14 mouse cellular contexts compared by ENCODE assay signal in genomic region chr17:14166746-14167432, GRCm38 (mm10). TPM values are rescaled to one million over a fixed set of nuclear protein-coding genes. Genes with fewer than 3 reads are reported as not detected.
DNase-seq lines count a peak whose midpoint lies in the region; ATAC-seq lines count a peak whose summit lies in the region.
"Had no signal": no experiment of that assay in that cellular context is flagged by ENCODE, and none has a peak within 500 bp of the region (broad histone marks: within the 10 kb centered on the region; RNA-seq: fewer than 3 reads in every experiment).

No protein-coding gene starts in this region.

- H3K36me3 ChIP-seq in lung, embryonic 16.5 days (ENCODE audit: control insufficient read depth, insufficient read depth, low read length): no peaks in the 10 kb centered on the region
- H3K36me3 ChIP-seq in stomach, embryonic 15.5 days: no peaks in the 10 kb centered on the region
- no peaks in the 10 kb centered on the region for H3K36me3 ChIP-seq in forebrain, embryonic 14.5 days (ENCODE audit: control insufficient read depth, insufficient read depth, low read length)
- H3K36me3 ChIP-seq: embryonic facial prominence, embryonic 12.5 days; heart, embryonic 15.5 days; limb, embryonic 12.5 days had no signal

- DNase-seq in heart, adult 11 months: peak; percentile 85
- DNase-seq in heart, postnatal 25 days (ENCODE audit: low spot score): no peak
- no peak for DNase-seq in lung, adult 18-20 months
- DNase-seq in c-Kit-positive CD71-positive TER-119-negative erythroid progenitor cells, embryonic 14.5 days (ENCODE audit: low read depth): peak; percentile 2
- no peak for DNase-seq in forebrain, embryonic 14.5 days (ENCODE audit: low spot score)
- DNase-seq: spleen, adult 18-20 months; thymus, adult 2 months had no signal

- no peaks in the 10 kb centered on the region for H3K9me3 ChIP-seq in lung, embryonic 16.5 days (ENCODE audit: control insufficient read depth, low read length)
- H3K9me3 ChIP-seq in stomach, embryonic 15.5 days: no peaks in the 10 kb centered on the region
- no peaks in the 10 kb centered on the region for H3K9me3 ChIP-seq in forebrain, embryonic 14.5 days (replicated peaks; ENCODE audit: control insufficient read depth, low read length)
- H3K9me3 ChIP-seq: embryonic facial prominence, embryonic 12.5 days; heart, embryonic 15.5 days; limb, embryonic 12.5 days; megakaryocyte, embryonic 14.5 days had no signal

- intact Hi-C loops in heart, postnatal 25 days (cut with DNase I): no loop called here

- peak; percentile 48 for ATAC-seq in lung, embryonic 16.5 days (ENCODE audit: low read depth)
- peak; percentile 60 for ATAC-seq in stomach, embryonic 15.5 days (ENCODE audit: insufficient read depth, low FRiP score, low read depth)
- ATAC-seq in megakaryocyte, adult 5-6 weeks (ENCODE audit: poor library complexity, severe bottlenecking): no peak
- ATAC-seq in forebrain, embryonic 14.5 days: no peak

- H3K27me3 ChIP-seq in lung, embryonic 16.5 days (ENCODE audit: control insufficient read depth, insufficient read depth, low read depth, low read length): no peaks in the 10 kb centered on the region
- H3K27me3 ChIP-seq in stomach, embryonic 15.5 days (replicated peaks): no peaks in the 10 kb centered on the region
- H3K27me3 ChIP-seq in forebrain, embryonic 14.5 days (replicated peaks; ENCODE audit: control insufficient read depth, insufficient read depth, low read length): no peaks in the 10 kb centered on the region
- H3K27me3 ChIP-seq: embryonic facial prominence, embryonic 12.5 days had no signal

- H3K4me1 ChIP-seq in lung, embryonic 16.5 days (replicated peaks; ENCODE audit: control insufficient read depth, insufficient read depth, low read length): peaks cover 26% of the 10 kb centered on the region
- peaks cover 34% of the 10 kb centered on the region for H3K4me1 ChIP-seq in stomach, embryonic 15.5 days
- peaks cover 31% of the 10 kb centered on the region for H3K4me1 ChIP-seq in forebrain, embryonic 14.5 days (ENCODE audit: control insufficient read depth, insufficient read depth, low read length)

- no peak overlapping the region for H3K4me3 ChIP-seq in lung, embryonic 16.5 days (ENCODE audit: low read length)
- no peak overlapping the region for H3K4me3 ChIP-seq in stomach, embryonic 15.5 days (replicated peaks)
- no peak overlapping the region for H3K4me3 ChIP-seq in forebrain, embryonic 14.5 days (ENCODE audit: low read depth, low read length)
- H3K4me3 ChIP-seq: embryonic facial prominence, embryonic 12.5 days; heart, embryonic 15.5 days; limb, embryonic 12.5 days had no signal

- WGBS in lung, embryonic 16.5 days: 41% methylated on average over 6 of the region's 6 CpGs
- 52% methylated on average over 6 of the region's 6 CpGs for WGBS in stomach, embryonic 15.5 days
- 68% methylated on average over 6 of the region's 6 CpGs for WGBS in forebrain, embryonic 14.5 days

- no peak overlapping the region for H3K4me2 ChIP-seq in lung, embryonic 16.5 days (ENCODE audit: low read depth, low read length)
- no peak overlapping the region for H3K4me2 ChIP-seq in stomach, embryonic 15.5 days
- H3K4me2 ChIP-seq in forebrain, embryonic 14.5 days (ENCODE audit: low read length): no peak overlapping the region
- H3K4me2 ChIP-seq: embryonic facial prominence, embryonic 12.5 days; heart, embryonic 15.5 days; limb, embryonic 12.5 days had no signal

- H3K9ac ChIP-seq in lung, embryonic 16.5 days (ENCODE audit: low read length): no peak overlapping the region
- no peak overlapping the region for H3K9ac ChIP-seq in stomach, embryonic 15.5 days
- H3K9ac ChIP-seq in forebrain, embryonic 14.5 days (ENCODE audit: low read length): no peak overlapping the region
- H3K9ac ChIP-seq: embryonic facial prominence, embryonic 12.5 days; heart, embryonic 15.5 days; limb, embryonic 12.5 days had no signal

- H3K27ac ChIP-seq in lung, embryonic 16.5 days (ENCODE audit: low read length): no peak overlapping the region
- no peak overlapping the region; the same call in 1 of the 2 replicates for H3K27ac ChIP-seq in stomach, embryonic 15.5 days
- H3K27ac ChIP-seq in forebrain, embryonic 14.5 days (ENCODE audit: low read depth, low read length): no peak overlapping the region
- H3K27ac ChIP-seq: embryonic facial prominence, embryonic 12.5 days; heart, embryonic 15.5 days; limb, embryonic 12.5 days had no signal

RNA-seq across cellular contexts. Expression of gene Dact2, which starts 37.2 kb away (rescaled TPM):
- total RNA-seq in heart, postnatal 25 days (2021): 1 to 10 TPM in 1 of 2 experiments, under 1 TPM in 1; 0.92 to 1.8 TPM
- polyA plus RNA-seq in lung, embryonic 16.5 days (2015; fragmentation: Nextera tagmentation; extraction: Ambion mirVana): 3.3 and 3.5 TPM in 2 replicates
- polyA plus RNA-seq in stomach, embryonic 15.5 days (2015; fragmentation: Nextera tagmentation; extraction: Ambion mirVana): 5.2 and 7.1 TPM in 2 replicates
- not detected in 2 replicates for total RNA-seq in megakaryocyte, adult 5-6 weeks (2015)
- total RNA-seq in megakaryocyte, adult 5-6 weeks (2017): not detected in 2 replicates
- 0.99 and 1.4 TPM in 2 replicates for polyA plus RNA-seq in forebrain, embryonic 14.5 days (2014; fragmentation: Nextera tagmentation; extraction: Ambion mirVana)

Comparison
In these comparisons a context has a peak if more than half of its experiments do, and no peak if none do; other contexts are left out.
1. DNase-seq: peak in heart, adult 11 months (single experiment) and c-Kit-positive CD71-positive TER-119-negative erythroid progenitor cells, embryonic 14.5 days (single experiment); none in heart, postnatal 25 days (single experiment), lung, adult 18-20 months (0 of 2) and forebrain, embryonic 14.5 days (single experiment).
2. ATAC-seq: peak in lung, embryonic 16.5 days (single experiment) and stomach, embryonic 15.5 days (single experiment); none in megakaryocyte, adult 5-6 weeks (single experiment) and forebrain, embryonic 14.5 days (single experiment).